Mouse (Mus musculus): ENCODE measurements around the gene Tnfsf14.

GRCm38 (mm10) chr17:57172378-57172777 is 21.6 kb downstream of the Tnfsf14 start:
- no peak for TF ChIP-seq POLR2A (IDR thresholded peaks at IDR 0.05; ENCODE audit: insufficient read length, low read depth)
- TF ChIP-seq POLR2AphosphoS2 (IDR thresholded peaks at IDR 0.05; ENCODE audit: insufficient read length, low read depth), result no peak
- TF ChIP-seq MYOD1 (IDR thresholded peaks at IDR 0.05; ENCODE audit: control insufficient read depth in 1 of 3, insufficient read length in 2 of 3, low read depth in 2 of 3), result no peak
- TF ChIP-seq TCF12 (IDR thresholded peaks at IDR 0.05; ENCODE audit: insufficient read depth, poor library complexity, severe bottlenecking), result no peak
- TF ChIP-seq USF1 (IDR thresholded peaks at IDR 0.05; ENCODE audit: low read depth), result peak; percentile 18
